Mouse (Mus musculus) olfactory bulb, adult 2 months (tissue): ENCODE data around the gene Rps11.

ENCODE experiments used
- CTCF ChIP-seq: fragments of 200-500 bp; IDR thresholded peaks from 2 replicates; pipeline ENCODE4 v1.5.1; 2012; ENCODE audit warnings: low read depth, mild to moderate bottlenecking, low read length, moderate library complexity; ENCODE audit not compliant: insufficient read depth
- POLR2A ChIP-seq: fragments of 200-500 bp; IDR thresholded peaks from 2 replicates; pipeline ENCODE4 v1.6.1; 2012; ENCODE audit warnings: mild to moderate bottlenecking, low read depth, low read length, moderate library complexity; ENCODE audit not compliant: insufficient read depth

DNA sequence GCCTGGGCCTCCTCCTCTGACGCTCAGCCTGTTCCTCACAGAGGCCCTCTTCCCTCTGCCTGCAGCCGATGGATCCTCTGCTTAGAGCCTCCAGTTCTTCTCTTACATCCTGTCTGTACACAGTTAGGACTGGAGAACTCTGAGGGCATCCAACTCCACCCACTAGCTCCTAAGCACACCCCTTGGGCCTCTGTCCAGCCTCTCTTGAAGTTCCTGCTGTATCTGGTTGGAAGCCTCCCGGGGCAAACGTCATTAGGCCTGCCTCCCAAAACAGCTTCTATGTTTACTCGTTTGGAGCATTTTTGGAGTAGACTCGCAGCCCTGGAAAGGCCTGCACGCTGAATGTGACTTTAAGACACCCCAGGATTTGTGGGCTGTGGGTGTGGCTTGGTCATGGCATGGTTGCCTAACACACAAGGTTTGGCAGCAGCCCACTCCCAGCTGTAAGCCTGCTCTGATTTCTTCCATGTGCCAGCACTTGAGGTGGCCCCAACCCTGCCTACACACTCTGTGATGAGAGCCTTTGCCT is 20.5 kb downstream of the Rps11 start, which contains the start of gene Fcgrt:
- TF ChIP-seq CTCF (no peak), POLR2A (no peak)
